Mouse (Mus musculus) erythroblast, embryonic 14.5 days (primary cell): ENCODE results near the gene Lrrc2.

Experiments used
- GATA1 ChIP-seq: IDR thresholded peaks from 2 replicates; pipeline ENCODE4 v1.6.1; 2012; ENCODE audit warnings: low read length, inconsistent platforms, mixed read lengths
- TAL1 ChIP-seq: IDR thresholded peaks from 3 replicates; pipeline ENCODE4 v1.6.1; 2012; ENCODE audit warnings: low read length, inconsistent platforms, mixed read lengths

GRCm38 (mm10) chr9:110982351-110982750 lies 31.0 kb downstream of the Lrrc2 start:
- TF ChIP-seq GATA1 (no peak), TAL1 (no peak)
